Mouse (Mus musculus): Measurements from ENCODE around the gene Traip.

Gene Traip

DNA sequence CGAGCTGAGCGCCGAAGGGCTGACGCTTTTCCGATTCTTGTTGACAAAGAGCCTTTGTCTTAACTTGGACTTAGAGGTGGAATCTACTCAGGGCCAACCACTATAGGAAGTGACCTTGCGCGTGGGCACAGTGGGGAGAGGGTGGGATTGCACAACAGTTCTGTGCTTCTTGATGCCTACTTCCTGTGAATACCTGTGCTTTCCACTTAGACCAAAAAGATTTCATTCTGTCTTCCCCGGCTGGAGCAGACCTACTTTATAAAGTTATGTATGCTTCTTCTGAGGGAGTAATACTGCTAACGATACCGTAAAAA is at the start of gene Traip:
Gene Traip (plus strand): TSS at position 215 of the 314 bp plus-strand sequence.
- no peak for DNase-seq (ENCODE audit: low read depth)

- peak; percentile 55 for DNase-seq (ENCODE audit: low read depth)
Observed at GRCm38 (mm10) chr9:107900840-107901626, 48.9 kb upstream of the Traip start.

DNA sequence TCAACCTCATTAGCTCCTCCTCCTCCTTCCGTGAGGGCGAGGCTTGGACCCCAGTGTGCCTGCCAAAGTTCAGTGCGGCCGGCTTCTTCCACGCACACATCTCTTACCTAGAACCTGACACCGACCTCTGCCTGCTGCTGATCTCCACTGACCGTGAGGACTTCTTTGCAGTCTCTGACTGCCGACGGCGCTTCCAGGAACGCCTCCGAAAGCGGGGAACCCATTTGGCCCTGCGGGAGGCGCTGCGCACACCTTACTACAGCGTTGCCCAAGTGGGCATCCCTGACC is 48.4 kb upstream of the Traip start:
- no peak for DNase-seq (ENCODE audit: low read depth)

DNA sequence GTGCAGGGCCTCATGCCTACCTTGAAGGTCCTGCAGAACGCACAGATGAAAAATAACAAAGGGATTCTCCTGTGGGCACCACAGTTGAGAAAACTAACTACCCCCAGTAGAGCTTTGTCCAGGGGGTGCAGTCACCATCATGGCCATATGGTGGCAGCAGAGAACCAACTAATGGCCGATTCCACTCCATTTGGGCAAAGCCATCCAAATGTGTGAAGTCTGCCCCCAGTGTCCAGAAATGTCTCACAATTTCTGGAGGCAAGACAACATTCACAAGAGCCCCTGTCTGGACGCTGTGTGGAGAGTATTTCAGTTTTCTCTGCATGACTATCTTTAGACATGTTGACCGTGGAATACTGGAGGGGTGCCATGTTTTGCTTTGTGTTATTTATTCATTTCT is 45.2 kb upstream of the Traip start:
- DNase-seq (ENCODE audit: low read depth) = peak; percentile 85

DNA sequence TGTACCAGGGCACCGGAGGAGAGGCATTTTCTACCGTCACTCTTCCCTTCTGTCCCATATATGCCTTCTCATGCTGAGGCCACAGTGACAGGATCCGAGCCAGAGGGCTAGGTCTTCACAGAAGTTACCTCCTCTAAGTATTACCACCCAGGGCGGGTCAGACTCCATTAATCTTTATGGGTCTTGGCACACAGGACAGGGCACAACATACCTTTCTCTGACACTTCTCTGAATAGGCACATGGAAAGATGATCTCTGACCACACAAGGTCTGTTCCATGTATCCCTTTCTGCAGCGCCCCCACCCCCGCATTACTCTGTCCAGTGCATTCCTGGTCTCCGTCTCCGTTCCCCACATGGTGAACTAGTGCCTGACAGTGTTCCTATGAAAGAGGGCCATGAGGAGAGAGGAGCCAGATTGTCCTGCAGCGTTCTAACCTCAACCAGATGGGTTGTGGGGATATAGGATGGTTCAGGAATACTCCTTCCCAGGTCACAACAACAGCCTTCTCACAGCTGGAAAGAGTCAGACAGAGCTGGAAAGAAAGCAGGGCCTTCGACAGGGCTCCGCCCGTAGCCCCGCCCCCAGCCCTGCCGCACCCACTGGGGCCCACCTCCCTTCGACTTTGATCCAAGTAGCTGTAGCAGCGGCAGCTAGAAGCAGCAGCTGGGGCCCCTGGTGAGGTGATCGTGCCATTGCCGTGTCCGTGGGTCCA is 43.5 kb upstream of the Traip start, which contains the start of gene Mst1r:
Gene Mst1r (plus strand): TSS at position 622 of the 715 bp plus-strand sequence.
- DNase-seq (ENCODE audit: low read depth) = peak; percentile 61

GRCm38 (mm10) chr9:107906967-107907800 is 42.8 kb upstream of the Traip start:
- DNase-seq (ENCODE audit: low read depth) = no peak

DNA sequence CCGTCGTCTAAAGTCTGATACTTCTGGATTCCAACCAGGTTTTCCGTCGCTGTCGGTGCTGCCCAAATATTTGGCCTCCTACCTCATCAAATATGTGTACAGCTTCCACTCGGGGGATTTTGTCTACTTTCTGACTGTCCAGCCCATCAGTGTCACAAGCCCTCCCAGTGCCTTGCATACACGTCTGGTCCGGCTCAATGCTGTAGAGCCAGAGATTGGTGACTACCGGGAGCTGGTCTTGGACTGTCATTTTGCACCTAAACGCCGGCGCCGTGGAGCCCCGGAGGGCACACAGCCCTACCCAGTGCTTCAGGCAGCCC is 42.2 kb upstream of the Traip start:
- DNase-seq (ENCODE audit: low read depth) = no peak

GRCm38 (mm10) chr9:107908410-107909158 is 41.4 kb upstream of the Traip start:
- peak; percentile 24 for DNase-seq (ENCODE audit: low read depth)

- DNase-seq (ENCODE audit: low read depth) = no peak
Observed at GRCm38 (mm10) chr9:107910025-107910769, 39.7 kb upstream of the Traip start.

DNA sequence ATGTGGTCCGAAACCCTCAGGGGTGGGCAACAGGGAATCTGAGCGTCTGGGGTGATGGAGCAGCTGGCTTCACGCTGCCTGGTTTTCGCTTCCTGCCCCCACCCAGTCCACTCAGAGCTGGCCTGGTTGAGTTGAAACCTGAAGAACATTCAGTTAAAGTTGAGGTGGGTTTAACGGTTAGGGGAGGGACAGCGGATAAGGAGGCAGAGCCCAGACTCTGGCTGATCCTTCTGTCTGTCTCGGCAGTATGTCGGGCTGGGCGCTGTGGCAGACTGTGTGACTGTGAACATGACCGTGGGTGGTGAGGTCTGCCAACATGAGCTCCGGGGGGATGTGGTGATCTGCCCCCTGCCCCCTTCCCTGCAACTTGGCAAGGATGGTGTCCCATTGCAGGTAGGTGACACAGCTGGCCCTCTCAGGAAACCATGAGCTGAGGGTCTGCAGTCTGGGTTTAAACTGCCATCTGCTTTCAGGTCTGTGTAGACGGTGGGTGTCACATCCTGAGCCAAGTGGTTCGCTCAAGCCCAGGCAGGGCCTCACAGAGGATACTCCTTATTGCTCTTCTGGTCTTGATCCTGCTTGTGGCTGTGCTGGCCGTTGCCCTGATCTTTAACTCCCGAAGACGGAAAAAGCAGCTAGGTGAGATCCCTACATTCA is 35.0 kb upstream of the Traip start:
- no peak for DNase-seq (ENCODE audit: low read depth)

DNA sequence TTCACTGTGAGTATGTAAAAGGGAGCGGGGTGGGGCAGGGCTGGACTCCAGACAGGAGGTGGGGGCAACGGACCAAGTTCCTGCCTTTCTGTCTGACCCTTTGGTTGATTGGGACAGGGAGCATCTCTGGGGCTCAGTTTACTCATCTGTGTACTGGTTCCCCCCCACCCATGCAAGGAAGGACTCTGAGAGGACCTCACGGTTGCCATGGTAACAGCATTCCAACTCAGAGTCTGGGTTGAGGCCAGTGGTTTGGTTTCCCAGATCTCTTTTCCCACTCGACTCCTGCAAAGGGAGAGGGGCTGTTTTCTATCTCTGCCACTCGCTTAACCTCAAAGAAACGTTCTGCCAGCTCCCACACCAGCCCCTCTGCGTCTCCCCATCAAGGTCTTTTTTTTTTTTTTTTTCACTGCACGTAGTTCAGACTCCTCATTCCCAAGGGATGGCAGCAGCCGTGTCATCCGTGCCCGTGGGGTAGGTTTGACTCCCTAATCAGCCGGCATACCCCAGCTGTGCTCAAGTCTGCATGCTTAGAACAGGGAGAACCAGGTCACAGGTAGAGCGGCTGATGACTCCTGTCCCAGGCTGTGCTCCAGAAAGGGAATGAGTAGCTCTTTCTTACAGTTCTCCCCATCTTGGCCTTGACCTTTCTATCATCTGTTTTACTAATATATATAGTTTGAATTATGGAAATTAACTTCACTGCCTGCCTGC is 31.9 kb upstream of the Traip start:
- DNase-seq (ENCODE audit: low read depth) = no peak

- no peak for DNase-seq (ENCODE audit: low read depth)
Observed at GRCm38 (mm10) chr9:107918884-107919283, 31.1 kb upstream of the Traip start.

GRCm38 (mm10) chr9:107919441-107919840 is 30.5 kb upstream of the Traip start:
- DNase-seq (ENCODE audit: low read depth) = no peak

GRCm38 (mm10) chr9:107923021-107923420 is 26.9 kb upstream of the Traip start:
- DNase-seq (ENCODE audit: low read depth) = peak; percentile 43

DNA sequence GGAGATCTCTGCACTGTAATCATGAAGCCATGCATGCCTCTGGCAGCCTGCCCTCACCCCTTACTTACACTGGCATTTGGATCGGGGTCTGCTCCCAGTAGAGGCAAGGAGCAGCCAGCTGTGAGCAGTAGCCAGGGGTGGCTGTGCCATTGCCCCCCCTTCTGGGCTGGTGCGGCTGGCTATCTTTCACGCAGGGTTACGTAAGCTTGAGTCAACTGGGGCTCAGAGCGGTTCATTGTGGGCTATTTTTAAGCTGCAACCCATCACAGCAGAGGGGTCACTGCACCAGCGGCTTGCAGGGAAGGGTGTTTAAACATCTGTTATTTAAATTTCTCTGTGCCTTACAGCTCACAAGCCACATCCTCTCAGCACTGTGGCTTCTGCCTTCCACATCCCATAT is 26.0 kb upstream of the Traip start:
- no peak for DNase-seq (ENCODE audit: low read depth)

DNA sequence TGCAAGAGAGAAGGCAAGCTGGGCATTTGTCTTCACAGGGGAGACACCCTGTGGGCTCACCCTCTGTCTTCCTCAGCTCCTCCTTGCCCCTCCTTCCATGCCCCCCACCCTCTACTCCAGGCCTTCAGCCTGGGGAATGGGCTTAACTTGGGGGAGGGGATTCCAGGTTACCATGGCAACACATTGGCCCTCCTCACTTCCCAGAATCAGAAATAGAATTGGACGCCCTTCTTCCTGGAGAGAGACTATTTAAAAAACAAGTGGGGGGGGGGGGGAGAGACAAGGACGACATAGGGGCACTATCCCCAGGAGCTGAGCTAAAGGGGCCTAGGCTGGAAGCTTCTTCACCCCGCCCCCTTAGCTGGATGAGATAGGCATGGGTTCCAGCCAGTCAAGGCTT is 24.7 kb upstream of the Traip start:
- DNase-seq (ENCODE audit: low read depth) = no peak

DNA sequence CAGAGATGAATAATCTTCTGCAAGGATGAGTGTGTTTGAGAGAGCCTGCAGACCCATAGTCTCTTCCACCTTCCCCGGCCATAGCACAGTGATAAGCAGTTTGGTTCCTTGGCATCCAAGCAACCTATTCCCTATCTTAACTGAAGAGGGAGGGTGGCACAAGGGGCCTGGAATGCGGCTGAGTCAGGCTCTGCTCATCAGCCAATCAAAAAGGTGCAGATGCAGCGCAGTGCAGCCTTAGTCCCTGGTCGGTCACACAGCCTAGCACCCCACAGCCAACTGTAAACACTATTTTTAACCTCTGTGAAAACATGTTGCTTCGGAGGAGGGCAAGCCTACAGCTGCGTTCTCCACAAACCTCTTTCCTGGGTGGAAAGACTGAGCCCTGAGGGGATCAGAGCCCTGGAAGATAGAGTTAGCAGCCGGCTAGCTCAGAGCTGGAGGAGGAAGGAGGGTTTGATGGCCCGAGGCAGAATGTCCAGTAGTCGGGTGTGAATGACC is 23.0 kb upstream of the Traip start:
- DNase-seq (ENCODE audit: low read depth) = no peak

GRCm38 (mm10) chr9:107927749-107928148 is 22.2 kb upstream of the Traip start:
- no peak for DNase-seq (ENCODE audit: low read depth)

- DNase-seq (ENCODE audit: low read depth) = no peak
Observed at GRCm38 (mm10) chr9:107928169-107928568, 21.8 kb upstream of the Traip start, which contains the start of gene Actl11. Actl11 (plus strand) TSS chr9:107928469.

DNA sequence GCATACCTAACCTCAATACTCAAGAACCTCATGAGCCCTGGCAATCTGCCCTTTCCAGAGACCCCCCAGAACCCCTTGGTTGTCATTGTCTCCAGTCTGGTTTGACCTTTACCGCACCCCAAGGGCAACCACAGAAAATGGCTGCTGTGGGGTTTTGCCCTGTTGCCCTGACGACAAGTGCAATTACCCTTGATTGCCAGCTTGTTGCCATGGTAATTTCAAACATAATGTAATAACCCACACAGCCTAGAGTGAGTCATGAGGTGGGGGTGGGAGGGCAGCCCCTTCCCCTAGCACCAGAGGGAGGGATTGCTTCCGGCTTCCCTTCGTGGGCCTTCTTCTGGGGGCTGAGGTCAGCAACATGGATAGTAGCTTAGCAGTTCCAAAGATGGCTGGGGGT is 17.7 kb upstream of the Traip start:
- DNase-seq (ENCODE audit: low read depth) = no peak

Data from c-Kit-positive CD71-positive TER-119-negative erythroid progenitor cells, embryonic 14.5 days (primary cell).